Mouse (Mus musculus) adipose tissue, adult 10 weeks (tissue): Measurements from ENCODE around the gene Ptcd2. TPM values are rescaled to one million over a fixed set of nuclear protein-coding genes. Genes with fewer than 3 reads are reported as not detected.

Source experiments
- polyA plus RNA-seq: library from polyadenylated mRNA; stranded (reverse); fragments of 350-450 nt; fragmentation: Illumina TruSeq; extraction: RNeasy Lipid Tissue Mini Kit (QIAGEN cat#74804); gene quantifications from one replicate; pipeline ENCODE4 v1.2.3, GENCODE M21; 2014; ENCODE audit warnings: low read depth, low replicate concordance

The Ptcd2 gene
- 18.3 TPM for polyA plus RNA-seq

DNA sequence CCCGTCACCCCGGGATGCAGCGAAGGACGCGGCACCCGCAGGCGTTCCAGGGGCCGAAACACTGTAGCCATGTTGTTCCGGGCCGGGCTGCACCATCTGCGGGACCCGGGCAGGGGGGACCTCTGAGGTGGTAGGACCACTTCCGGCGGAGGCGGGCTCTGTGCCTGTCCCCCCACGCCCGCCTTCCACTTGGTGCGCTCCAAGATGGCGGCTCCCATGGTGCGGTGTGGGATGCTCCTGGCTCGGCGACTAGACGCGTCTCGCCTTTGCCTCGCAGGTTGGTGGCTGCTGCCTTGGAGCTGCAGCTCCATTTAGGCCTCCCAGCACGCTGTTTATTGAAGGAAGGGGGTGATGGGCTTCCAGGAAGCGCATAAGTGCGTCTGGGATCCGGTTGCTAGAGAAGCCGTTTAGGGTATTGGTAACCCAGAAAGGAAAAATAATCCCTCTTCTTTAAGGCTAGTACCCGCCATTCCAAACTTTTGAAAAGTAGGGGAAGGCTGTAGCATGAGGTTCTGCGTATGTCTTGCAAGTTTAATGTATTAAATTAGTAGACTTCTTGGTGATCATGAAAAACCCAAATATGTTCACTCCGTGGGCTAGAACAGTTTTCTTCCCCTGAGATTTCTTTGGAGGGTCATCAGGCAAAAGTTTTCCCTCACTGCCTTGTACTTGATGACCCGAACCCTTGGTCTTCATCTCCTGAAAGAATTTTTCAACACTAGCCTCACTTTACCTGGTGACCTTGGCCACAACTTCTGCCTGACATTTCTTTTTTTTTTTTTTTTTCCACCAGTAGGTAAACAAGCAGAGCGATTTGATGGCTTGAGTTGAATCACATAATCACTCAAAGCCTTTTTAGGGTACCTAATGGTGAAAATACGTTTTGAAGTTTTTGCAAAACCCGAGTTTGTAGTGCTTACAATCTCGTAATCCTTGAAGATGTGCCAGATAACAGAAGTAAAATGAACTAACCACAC lies at the start of gene Ptcd2, which contains the start of gene Mrps27:
TSS of gene Ptcd2 (minus strand) at position 107 of the 977 bp plus-strand sequence.
TSS of gene Mrps27 (plus strand) at position 188 of the 977 bp plus-strand sequence.

Other genes with a start within 250 kb of the Ptcd2 start
- 5.7 TPM for gene Zfp366, start 159.9 kb downstream of the Ptcd2 start, polyA plus RNA-seq
- gene Mrps27, start 81 bp upstream of the Ptcd2 start, polyA plus RNA-seq, result 18.5 TPM
- gene Map1b, start 171.8 kb upstream of the Ptcd2 start, polyA plus RNA-seq, result 27.9 TPM